Mouse (Mus musculus) E14TG2a.4 (cell line): ENCODE data around the gene Gm20388.

Experiments
- CTCF ChIP-seq: conservative IDR thresholded peaks from 2 replicates; pipeline ENCODE4 v1.5.1; 2014; ENCODE audit warnings: low read length
- NANOG ChIP-seq: IDR thresholded peaks from 2 replicates; pipeline ENCODE4 v1.6.1; 2014; ENCODE audit warnings: borderline replicate concordance, low read length, mixed read lengths
- POU5F1 ChIP-seq: IDR thresholded peaks from 2 replicates; pipeline ENCODE4 v1.6.1; 2014; ENCODE audit warnings: low read length, borderline replicate concordance

GRCm38 (mm10) chr8:120741001-120741400, 830.4 kb downstream of the Gm20388 start:
- TF ChIP-seq CTCF: no peak
- no peak for TF ChIP-seq NANOG
- no peak for TF ChIP-seq POU5F1
